Comparison of ENCODE assay signal across 10 mouse cellular contexts in genomic region chr14:119965842-119966483, GRCm38 (mm10).
DNase-seq lines count a peak whose midpoint lies in the region; ATAC-seq and TF ChIP-seq lines count a peak whose summit lies in the region.
"Had no signal": no experiment of that assay in that cellular context is flagged by ENCODE, and none has a peak within 500 bp of the region (broad histone marks: within the 10 kb centered on the region; RNA-seq: fewer than 3 reads in every experiment).

No protein-coding gene starts in this region.

- ATAC-seq in forebrain, embryonic 15.5 days (replicated peaks), result peak; percentile 84
- ATAC-seq in forebrain, embryonic 12.5 days (ENCODE audit: low FRiP score), result no peak
- peak; percentile 49; the same call in 1 of the 2 replicates for ATAC-seq in lung, embryonic 15.5 days (ENCODE audit: borderline replicate concordance, extremely low read depth, low FRiP score, low TSS enrichment)
- peak; percentile 78 for ATAC-seq in forebrain, embryonic 16.5 days
- ATAC-seq in intestine, embryonic 15.5 days, result no peak

- H3K4me3 ChIP-seq in forebrain, embryonic 15.5 days, result no peak overlapping the region
- no peak overlapping the region for H3K4me3 ChIP-seq in forebrain, embryonic 12.5 days (replicated peaks)
- H3K4me3 ChIP-seq in lung, embryonic 15.5 days, result no peak overlapping the region
- H3K4me3 ChIP-seq in lung, adult 2 months (replicated peaks; ENCODE audit: extremely low read depth, low read depth, low read length), result no peak overlapping the region
- no peak overlapping the region for H3K4me3 ChIP-seq in forebrain, embryonic 16.5 days (replicated peaks; ENCODE audit: low read length)
- H3K4me3 ChIP-seq in intestine, embryonic 15.5 days (replicated peaks), result no peak overlapping the region
- H3K4me3 ChIP-seq: embryonic facial prominence, embryonic 13.5 days had no signal

- no peaks in the 10 kb centered on the region for H3K9me3 ChIP-seq in forebrain, embryonic 15.5 days
- no peaks in the 10 kb centered on the region for H3K9me3 ChIP-seq in forebrain, embryonic 12.5 days
- no peaks in the 10 kb centered on the region for H3K9me3 ChIP-seq in lung, embryonic 15.5 days
- no peaks in the 10 kb centered on the region for H3K9me3 ChIP-seq in forebrain, embryonic 16.5 days (ENCODE audit: control insufficient read depth, low read length)
- H3K9me3 ChIP-seq in intestine, embryonic 15.5 days, result no peaks in the 10 kb centered on the region
- H3K9me3 ChIP-seq: embryonic facial prominence, embryonic 13.5 days had no signal

- WGBS in forebrain, embryonic 15.5 days, result 47% methylated on average over 11 of the region's 11 CpGs
- 79% methylated on average over 11 of the region's 11 CpGs for WGBS in forebrain, embryonic 12.5 days
- WGBS in lung, embryonic 15.5 days, result 70% methylated on average over 11 of the region's 11 CpGs
- 57% methylated on average over 11 of the region's 11 CpGs for WGBS in lung, adult 2 months
- WGBS in forebrain, embryonic 16.5 days, result 46% methylated on average over 11 of the region's 11 CpGs
- 83% methylated on average over 11 of the region's 11 CpGs for WGBS in intestine, embryonic 15.5 days

- H3K27ac ChIP-seq in forebrain, embryonic 15.5 days (replicated peaks), result no peak overlapping the region
- no peak overlapping the region for H3K27ac ChIP-seq in forebrain, embryonic 12.5 days
- H3K27ac ChIP-seq in lung, embryonic 15.5 days, result no peak overlapping the region
- H3K27ac ChIP-seq in forebrain, embryonic 16.5 days (ENCODE audit: low read length), result no peak overlapping the region
- no peak overlapping the region for H3K27ac ChIP-seq in intestine, embryonic 15.5 days
- H3K27ac ChIP-seq: embryonic facial prominence, embryonic 13.5 days had no signal

- no peak overlapping the region for H3K4me2 ChIP-seq in forebrain, embryonic 15.5 days (replicated peaks)
- H3K4me2 ChIP-seq in forebrain, embryonic 12.5 days, result no peak overlapping the region
- H3K4me2 ChIP-seq in lung, embryonic 15.5 days, result no peak overlapping the region
- H3K4me2 ChIP-seq in forebrain, embryonic 16.5 days (ENCODE audit: low read length), result no peak overlapping the region
- no peak overlapping the region for H3K4me2 ChIP-seq in intestine, embryonic 15.5 days (replicated peaks)
- H3K4me2 ChIP-seq: embryonic facial prominence, embryonic 13.5 days had no signal

- no peak for TF ChIP-seq POLR2A in lung, adult 2 months (IDR thresholded peaks at IDR 0.05; ENCODE audit: borderline replicate concordance, extremely low read depth, low read depth, low read length)

- 0 out of 2 replicates have a peak, but pooled peaks cover 5% of the 10 kb centered on the region for H3K4me1 ChIP-seq in forebrain, embryonic 15.5 days
- no peaks in the 10 kb centered on the region for H3K4me1 ChIP-seq in forebrain, embryonic 12.5 days
- peaks cover 4% of the 10 kb centered on the region; the same call in 1 of the 2 replicates for H3K4me1 ChIP-seq in lung, embryonic 15.5 days
- no peaks in the 10 kb centered on the region for H3K4me1 ChIP-seq in lung, adult 2 months (ENCODE audit: control insufficient read depth, insufficient read depth, low read length)
- peaks cover 6% of the 10 kb centered on the region; the same call in 1 of the 2 replicates for H3K4me1 ChIP-seq in forebrain, embryonic 16.5 days (replicated peaks; ENCODE audit: control insufficient read depth, insufficient read depth, low read length)
- no peaks in the 10 kb centered on the region for H3K4me1 ChIP-seq in intestine, embryonic 15.5 days (replicated peaks)
- H3K4me1 ChIP-seq: embryonic facial prominence, embryonic 13.5 days had no signal

- H3K9ac ChIP-seq in forebrain, embryonic 15.5 days (replicated peaks), result no peak overlapping the region
- H3K9ac ChIP-seq in forebrain, embryonic 12.5 days, result no peak overlapping the region
- H3K9ac ChIP-seq in lung, embryonic 15.5 days, result no peak overlapping the region
- no peak overlapping the region for H3K9ac ChIP-seq in forebrain, embryonic 16.5 days (replicated peaks; ENCODE audit: low read depth, low read length)
- H3K9ac ChIP-seq in intestine, embryonic 15.5 days, result no peak overlapping the region
- H3K9ac ChIP-seq: embryonic facial prominence, embryonic 13.5 days had no signal

- no peak for TF ChIP-seq CTCF in lung, adult 2 months (IDR thresholded peaks at IDR 0.05; ENCODE audit: insufficient read depth, low read length)

- no peaks in the 10 kb centered on the region for H3K36me3 ChIP-seq in forebrain, embryonic 15.5 days
- H3K36me3 ChIP-seq in forebrain, embryonic 12.5 days (replicated peaks), result no peaks in the 10 kb centered on the region
- H3K36me3 ChIP-seq in lung, embryonic 15.5 days, result no peaks in the 10 kb centered on the region
- no peaks in the 10 kb centered on the region for H3K36me3 ChIP-seq in forebrain, embryonic 16.5 days (ENCODE audit: control insufficient read depth, insufficient read depth)
- H3K36me3 ChIP-seq in intestine, embryonic 15.5 days, result no peaks in the 10 kb centered on the region
- H3K36me3 ChIP-seq: embryonic facial prominence, embryonic 13.5 days had no signal

- DNase-seq in lung, adult 2 months, result no peak
- peak; percentile 22 for DNase-seq in ovary, postnatal 14 days (ENCODE audit: low spot score)
- DNase-seq in adrenal gland, adult 18-20 months (ENCODE audit: low spot score in 2 of 2), result no peak
- DNase-seq: B cell, adult 2 months had no signal

- no peaks in the 10 kb centered on the region for H3K27me3 ChIP-seq in forebrain, embryonic 15.5 days
- no peaks in the 10 kb centered on the region for H3K27me3 ChIP-seq in forebrain, embryonic 12.5 days
- H3K27me3 ChIP-seq in lung, embryonic 15.5 days, result no peaks in the 10 kb centered on the region
- no peaks in the 10 kb centered on the region for H3K27me3 ChIP-seq in forebrain, embryonic 16.5 days (replicated peaks; ENCODE audit: control insufficient read depth, insufficient read depth, low read length)
- H3K27me3 ChIP-seq in intestine, embryonic 15.5 days (replicated peaks), result no peaks in the 10 kb centered on the region
- H3K27me3 ChIP-seq: embryonic facial prominence, embryonic 13.5 days had no signal

Comparison
In these comparisons a context has a peak if more than half of its experiments do, and no peak if none do; other contexts are left out.
1. ATAC-seq: peak in forebrain, embryonic 15.5 days (single experiment), lung, embryonic 15.5 days (single experiment) and forebrain, embryonic 16.5 days (single experiment); none in forebrain, embryonic 12.5 days (single experiment) and intestine, embryonic 15.5 days (single experiment).